Mouse (Mus musculus) lung, embryonic 14.5 days (tissue): ENCODE results near the gene Slc17a6. TPM values are rescaled to one million over a fixed set of nuclear protein-coding genes. Genes with fewer than 3 reads are reported as not detected.

ENCODE experiments used
- ATAC-seq: fragments of 200-750 bp; cut with Nextera tagmentation; 2 replicates; pipeline ENCODE4 v1.8.0; 2017; ENCODE audit warnings: mild to moderate bottlenecking, moderate TSS enrichment, moderate library complexity; ENCODE audit not compliant: insufficient read depth
- DNase-seq: peaks from one replicate; pipeline ENCODE4 v3.0.0-alpha.2; 2015
- H3K27ac ChIP-seq: fragments of 300-500 bp; sonication (generic); 2 replicates; pipeline ENCODE4 v1.5.1; 2014; ENCODE audit warnings: low read depth, mild to moderate bottlenecking, moderate library complexity
- H3K27me3 ChIP-seq: fragments of 300-500 bp; sonication (generic); 2 replicates; pipeline ENCODE4 v1.6.1; 2014; ENCODE audit warnings: low read length, control low read depth; ENCODE audit not compliant: insufficient read depth
- H3K36me3 ChIP-seq: fragments of 300-500 bp; sonication (generic); 2 replicates; pipeline ENCODE4 v1.6.1; 2014; ENCODE audit warnings: control low read depth; ENCODE audit not compliant: insufficient read depth
- H3K4me1 ChIP-seq: fragments of 300-500 bp; sonication (generic); 2 replicates; pipeline ENCODE4 v1.6.1; 2014; ENCODE audit warnings: antibody characterized with exemption, control low read depth; ENCODE audit not compliant: insufficient read depth
- H3K4me2 ChIP-seq: fragments of 300-500 bp; sonication (generic); 2 replicates; pipeline ENCODE4 v1.6.1; 2014; ENCODE audit warnings: mild to moderate bottlenecking
- H3K4me3 ChIP-seq: fragments of 300-500 bp; sonication (generic); 2 replicates; pipeline ENCODE4 v1.5.1; 2014; ENCODE audit warnings: low read depth, low read length
- H3K9ac ChIP-seq: fragments of 300-500 bp; sonication (generic); 2 replicates; pipeline ENCODE4 v1.6.1; 2014
- H3K9me3 ChIP-seq: fragments of 300-500 bp; sonication (generic); 2 replicates; pipeline ENCODE4 v1.6.1; 2016; ENCODE audit warnings: low read depth, low read length, control low read depth
- CTCF ChIP-seq: IDR thresholded peaks from 2 replicates; pipeline ENCODE4 v1.5.1; 2016; ENCODE audit warnings: antibody characterized with exemption, low read depth
- WGBS: fragments of 180-500 bp; shearing (Covaris S2); extraction: QIAGEN DNeasy Blood & Tissue Kit; methylation state at CpG from one replicate; pipeline ENCODE4 v1.1.7; 2014; 5-methylcytosine and 5-hydroxymethylcytosine counted together
- polyA plus RNA-seq: library from polyadenylated mRNA; unstranded; fragments of >200 nt; fragmentation: Nextera tagmentation; extraction: Ambion mirVana; gene quantifications from 2 replicates; pipeline ENCODE4 v1.2.1, GENCODE M21; 2014

The Slc17a6 gene
- polyA plus RNA-seq, 1 experiment from 2014 or later, result not detected

DNA sequence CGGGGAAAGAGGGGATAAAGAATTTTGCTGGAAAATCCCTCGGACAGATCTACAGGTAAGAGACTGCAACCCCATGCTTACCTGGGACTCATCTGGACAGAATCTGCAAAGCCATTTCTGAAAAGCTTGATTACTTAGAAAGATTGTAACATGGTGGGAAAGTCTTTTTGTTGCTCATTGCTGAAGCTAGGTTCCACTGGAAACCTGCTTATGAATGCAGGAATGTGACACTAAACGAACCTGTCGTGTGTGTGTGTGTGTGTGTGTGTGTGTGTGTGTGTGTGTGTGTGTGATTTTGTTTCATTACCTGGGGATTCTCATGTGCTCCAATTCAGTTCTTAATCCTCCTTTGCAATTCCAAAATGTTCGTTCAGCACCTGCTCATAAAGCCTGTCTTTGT is 860 bp downstream of the Slc17a6 start:
- Histone ChIP-seq H3K27ac (no peak overlapping the region), H3K9ac (no peak overlapping the region), H3K36me3 (no peaks in the 10 kb centered on the region), H3K9me3 (no peaks in the 10 kb centered on the region), H3K4me3 (no peak overlapping the region), H3K4me2 (no peak overlapping the region), H3K27me3 (peaks cover 62% of the 10 kb centered on the region), H3K4me1 (no peaks in the 10 kb centered on the region)
- no peak for DNase-seq
- 8% methylated on average over 5 of the region's 5 CpGs for WGBS
- no peak for ATAC-seq
- TF ChIP-seq CTCF, result no peak

DNA sequence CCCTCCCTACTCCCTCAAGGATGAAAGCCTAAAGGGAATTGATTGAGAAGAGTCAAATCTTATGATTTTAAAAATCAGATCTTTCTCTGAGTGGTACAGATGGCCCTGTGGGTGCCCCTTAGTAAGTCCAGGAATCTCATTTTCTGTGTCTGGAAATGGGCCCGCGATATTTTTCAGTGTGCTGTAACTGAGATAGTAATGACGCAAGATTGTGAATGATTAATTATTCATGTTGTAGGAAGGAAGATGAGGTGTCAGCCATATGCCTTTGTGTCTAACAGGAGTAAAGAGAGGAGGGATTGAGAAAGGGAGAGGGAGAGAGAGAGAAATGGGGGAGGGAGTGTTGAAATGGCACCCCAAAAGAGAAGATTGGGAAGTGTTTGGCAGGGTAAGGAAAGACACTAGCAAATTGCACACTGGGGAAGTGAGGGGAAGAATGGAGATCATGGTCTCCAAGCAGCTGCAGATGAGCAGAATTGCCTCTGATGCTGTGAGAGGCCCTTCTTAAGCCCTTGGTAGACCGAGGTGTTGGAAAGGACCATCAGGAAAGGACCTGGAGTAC is 2.6 kb downstream of the Slc17a6 start:
- no peaks in the 10 kb centered on the region for H3K36me3 ChIP-seq
- 4% methylated on average over 4 of the region's 4 CpGs for WGBS
- H3K9me3 ChIP-seq, result no peaks in the 10 kb centered on the region
- no peak for DNase-seq
- H3K4me1 ChIP-seq, result no peaks in the 10 kb centered on the region
- H3K4me2 ChIP-seq, result no peak overlapping the region
- H3K4me3 ChIP-seq, result no peak overlapping the region
- TF ChIP-seq CTCF, result no peak
- no peak for ATAC-seq
- peaks cover 71% of the 10 kb centered on the region for H3K27me3 ChIP-seq
- H3K27ac ChIP-seq, result no peak overlapping the region
- H3K9ac ChIP-seq, result no peak overlapping the region

DNA sequence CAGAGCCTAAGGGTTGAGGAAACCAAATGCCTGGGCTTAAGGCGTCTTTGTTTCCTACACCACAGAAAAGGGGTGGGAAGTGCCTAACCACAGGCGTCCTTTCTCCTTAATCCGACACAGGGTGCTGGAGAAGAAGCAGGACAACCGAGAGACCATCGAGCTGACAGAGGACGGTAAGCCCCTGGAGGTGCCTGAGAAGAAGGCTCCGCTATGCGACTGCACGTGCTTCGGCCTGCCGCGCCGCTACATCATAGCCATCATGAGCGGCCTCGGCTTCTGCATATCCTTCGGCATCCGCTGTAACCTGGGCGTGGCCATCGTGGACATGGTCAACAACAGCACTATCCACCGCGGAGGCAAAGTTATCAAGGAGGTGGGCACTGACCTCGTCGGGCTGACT is 3.4 kb downstream of the Slc17a6 start:
- Histone ChIP-seq H3K4me2 (no peak overlapping the region), H3K36me3 (no peaks in the 10 kb centered on the region), H3K4me3 (no peak overlapping the region), H3K9ac (no peak overlapping the region), H3K4me1 (no peaks in the 10 kb centered on the region), H3K27me3 (peaks cover 75% of the 10 kb centered on the region), H3K9me3 (no peaks in the 10 kb centered on the region), H3K27ac (no peak overlapping the region)
- 1% methylated on average over 23 of the region's 23 CpGs for WGBS
- no peak for ATAC-seq
- no peak for DNase-seq
- no peak for TF ChIP-seq CTCF

GRCm38 (mm10) chr7:51625591-51626255 is 3.9 kb downstream of the Slc17a6 start:
- Histone ChIP-seq H3K4me2 (no peak overlapping the region), H3K4me3 (no peak overlapping the region), H3K9me3 (no peaks in the 10 kb centered on the region), H3K36me3 (no peaks in the 10 kb centered on the region), H3K27ac (no peak overlapping the region), H3K4me1 (no peaks in the 10 kb centered on the region), H3K9ac (no peak overlapping the region), H3K27me3 (peaks cover 76% of the 10 kb centered on the region)
- DNase-seq, result no peak
- TF ChIP-seq CTCF, result no peak
- ATAC-seq, result no peak
- WGBS, result 3% methylated on average over 11 of the region's 11 CpGs

DNA sequence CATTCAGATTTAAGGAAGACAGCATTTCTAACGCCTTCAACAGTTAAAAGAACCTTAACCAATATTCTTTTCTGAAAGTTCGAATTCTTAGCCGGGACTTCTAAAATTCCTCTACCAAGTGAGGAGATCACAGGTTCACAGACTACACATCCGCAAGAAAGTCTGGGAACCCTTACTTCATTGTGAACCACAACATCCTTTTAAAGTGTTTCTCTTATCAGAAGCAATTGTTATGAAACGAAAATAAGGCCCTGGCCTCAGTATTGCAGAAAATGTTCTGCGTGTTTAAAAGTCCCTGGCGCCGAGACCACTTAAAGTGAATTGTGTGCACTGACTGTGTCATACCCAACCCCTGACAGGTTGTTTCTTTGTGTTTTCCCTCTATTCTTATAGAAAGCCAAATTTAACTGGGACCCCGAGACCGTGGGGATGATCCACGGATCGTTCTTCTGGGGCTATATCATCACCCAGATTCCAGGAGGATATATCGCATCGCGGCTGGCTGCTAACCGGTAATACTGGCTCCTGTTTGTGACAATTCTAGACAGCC is 4.7 kb downstream of the Slc17a6 start:
- Histone ChIP-seq H3K4me3 (no peak overlapping the region), H3K4me2 (no peak overlapping the region), H3K36me3 (no peaks in the 10 kb centered on the region), H3K27ac (no peak overlapping the region), H3K9me3 (no peaks in the 10 kb centered on the region), H3K27me3 (peaks cover 72% of the 10 kb centered on the region), H3K9ac (no peak overlapping the region), H3K4me1 (no peaks in the 10 kb centered on the region)
- ATAC-seq (no peak), DNase-seq (no peak)
- 4% methylated on average over 16 of the region's 16 CpGs for WGBS
- TF ChIP-seq CTCF, result no peak

DNA sequence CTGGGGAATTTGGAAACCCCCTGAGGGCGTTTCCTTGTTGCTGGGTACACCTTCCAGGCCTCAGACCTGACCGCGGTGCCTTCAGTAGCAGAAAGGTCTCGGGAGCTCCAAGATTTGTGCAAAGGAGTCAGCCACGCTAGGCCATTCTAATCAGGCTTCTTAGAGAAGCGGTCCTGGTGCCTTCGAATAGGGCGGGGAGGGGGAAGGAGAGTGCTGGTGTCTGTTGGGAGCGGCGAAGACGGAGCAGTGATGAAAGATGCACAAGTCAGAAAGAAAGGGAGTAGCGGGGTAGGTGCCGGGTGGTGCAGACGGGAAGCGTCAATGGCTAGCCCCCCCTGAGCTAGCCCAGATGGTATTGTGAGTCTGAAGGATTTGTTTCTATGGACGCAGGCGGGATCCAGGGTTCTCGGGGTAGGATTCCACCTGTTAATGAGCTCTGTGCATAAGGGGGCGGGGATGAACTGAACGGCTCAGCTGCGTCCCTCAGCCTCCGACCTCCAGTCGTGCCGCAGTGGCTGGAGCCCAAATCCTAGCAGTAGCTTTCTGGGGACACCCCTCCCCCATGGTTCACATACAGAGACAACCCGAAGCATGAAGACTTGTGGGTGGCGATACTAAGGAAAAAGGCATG is 5.3 kb downstream of the Slc17a6 start:
- Histone ChIP-seq H3K9ac (no peak overlapping the region), H3K27me3 (peaks cover 66% of the 10 kb centered on the region), H3K9me3 (no peaks in the 10 kb centered on the region), H3K4me2 (no peak overlapping the region), H3K36me3 (no peaks in the 10 kb centered on the region), H3K4me1 (no peaks in the 10 kb centered on the region), H3K27ac (no peak overlapping the region), H3K4me3 (no peak overlapping the region)
- DNase-seq, result no peak
- no peak for TF ChIP-seq CTCF
- no peak for ATAC-seq
- under 1% methylated on average over 26 of the region's 26 CpGs for WGBS

GRCm38 (mm10) chr7:51627666-51628065 is 5.9 kb downstream of the Slc17a6 start:
- no peaks in the 10 kb centered on the region for H3K4me1 ChIP-seq
- H3K27me3 ChIP-seq, result peaks cover 60% of the 10 kb centered on the region

More at GRCm38 (mm10) chr7:51627666-51628065, 5.9 kb downstream of the Slc17a6 start:
- under 1% methylated on average over 9 of the region's 9 CpGs for WGBS
- DNase-seq, result no peak
- H3K27ac ChIP-seq, result no peak overlapping the region
- H3K4me2 ChIP-seq, result no peak overlapping the region
- no peaks in the 10 kb centered on the region for H3K36me3 ChIP-seq
- no peaks in the 10 kb centered on the region for H3K9me3 ChIP-seq
- H3K4me3 ChIP-seq, result no peak overlapping the region
- no peak for ATAC-seq
- no peak overlapping the region for H3K9ac ChIP-seq
- no peak for TF ChIP-seq CTCF
